Mouse (Mus musculus): ENCODE measurements around the gene Lhcgr. TPM values are rescaled to one million over a fixed set of nuclear protein-coding genes. Genes with fewer than 3 reads are reported as not detected.
A peak's percentile ranks its signal among the peaks of the same experiment; 100 is the strongest.
"Not testable (repeated sequence)": the region's sequence is repeated elsewhere in the genome, so short reads cannot be mapped to it uniquely, and the experiment has no call there.

The Lhcgr gene
- total RNA-seq (2017) = not detected in 2 replicates

DNA sequence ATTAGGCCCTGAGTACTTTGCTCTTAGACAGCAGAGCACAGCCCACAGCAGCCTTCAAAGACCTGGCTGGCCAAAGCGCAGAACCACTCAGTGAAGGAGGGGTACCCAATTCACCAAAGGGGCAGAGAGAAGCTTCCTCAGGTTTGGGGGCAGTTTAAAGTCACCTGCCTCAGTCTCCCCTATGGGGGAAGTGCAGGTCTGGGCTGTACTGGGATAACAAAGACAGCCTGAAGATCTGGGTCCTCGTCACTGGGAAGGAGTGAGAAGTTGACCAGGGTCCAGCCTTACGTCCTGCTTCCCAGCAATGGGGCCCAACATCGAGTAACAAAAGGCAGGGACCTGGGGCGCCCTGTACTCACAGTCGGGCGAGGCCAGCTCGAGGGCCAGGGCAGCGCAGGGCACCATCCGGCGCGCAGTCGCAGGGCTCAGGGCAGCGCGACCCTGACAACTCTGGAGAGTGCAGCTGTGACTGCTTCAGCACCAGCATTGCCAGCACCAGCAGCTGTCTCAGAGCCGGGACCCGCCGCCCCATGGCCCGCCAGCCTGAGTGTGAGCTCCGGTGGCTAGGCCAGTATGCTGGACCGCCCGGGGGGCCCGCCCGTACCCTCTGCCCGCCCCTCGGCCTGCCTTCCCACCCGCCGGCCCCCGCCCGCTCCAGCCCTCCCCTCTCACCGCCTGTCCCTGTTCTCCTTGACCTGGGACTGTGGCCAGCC is at the start of gene Lhcgr:
Gene Lhcgr, minus strand, starts transcription at position 551 of the 713 bp plus-strand sequence.
- ATAC-seq (ENCODE audit: extremely low read depth, insufficient number of reproducible peaks, low FRiP score, poor library complexity, severe bottlenecking) = no peak

DNA sequence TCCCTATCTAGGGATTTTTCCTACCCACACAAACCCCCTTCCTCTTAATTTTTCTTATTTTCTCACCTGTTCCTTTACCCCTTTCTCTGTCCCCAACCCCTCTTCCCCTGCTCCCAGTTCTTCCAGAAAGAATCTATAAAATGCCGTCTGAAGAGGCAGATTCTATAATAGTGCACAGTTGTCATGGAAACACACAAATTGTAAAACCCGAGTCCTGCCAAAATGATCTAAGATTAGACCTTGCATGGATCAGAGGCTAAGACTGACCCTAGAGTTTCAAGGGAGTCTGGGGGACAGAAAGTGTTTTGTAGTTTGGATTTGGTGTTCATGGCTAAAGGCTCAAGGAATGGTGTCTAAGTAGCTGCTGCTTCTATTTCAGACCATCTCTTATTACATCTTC is 25.8 kb upstream of the Lhcgr start:
- ATAC-seq (ENCODE audit: extremely low read depth, insufficient number of reproducible peaks, low FRiP score, poor library complexity, severe bottlenecking) = no peak

DNA sequence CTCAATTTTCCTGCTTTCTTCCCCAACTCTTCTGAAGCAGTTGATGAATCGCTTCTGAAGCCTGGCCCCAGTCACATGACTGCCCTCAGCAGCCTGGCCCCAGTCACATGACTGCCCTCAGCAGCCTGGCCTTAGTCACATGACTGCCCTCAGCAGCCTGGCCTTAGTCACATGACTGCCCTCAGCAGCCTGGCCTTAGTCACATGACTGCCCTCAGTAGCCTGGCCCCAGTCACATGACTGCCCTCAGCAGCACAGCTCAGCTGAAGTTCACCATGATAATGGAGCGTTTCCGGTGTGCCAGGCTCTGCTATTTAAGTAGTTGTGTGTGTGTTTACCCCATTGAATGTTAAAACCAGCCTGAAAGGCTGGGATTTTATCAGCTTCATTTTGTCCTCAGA is 21.2 kb upstream of the Lhcgr start:
- ATAC-seq (ENCODE audit: extremely low read depth, insufficient number of reproducible peaks, low FRiP score, poor library complexity, severe bottlenecking) = not testable (repeated sequence)

DNA sequence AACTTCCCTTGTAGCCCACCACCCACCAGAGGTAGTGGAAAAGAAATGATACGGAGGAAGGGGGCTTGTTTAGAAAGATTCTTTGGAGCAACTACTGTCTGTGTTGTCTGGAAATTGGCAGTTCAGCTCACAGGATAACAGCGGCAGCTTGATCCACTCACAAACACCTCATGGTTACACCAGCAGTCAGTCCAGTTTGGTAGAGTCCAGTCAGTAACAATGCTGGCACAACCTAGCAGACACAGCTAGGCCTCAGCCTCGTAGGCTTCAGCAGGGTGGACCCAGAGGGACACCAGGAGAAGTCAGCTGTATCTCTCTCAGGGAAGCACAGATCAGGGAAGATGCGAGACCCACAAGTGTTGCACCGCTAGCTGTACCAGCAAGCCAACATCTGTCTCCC is 19.0 kb upstream of the Lhcgr start:
- no peak for ATAC-seq (ENCODE audit: extremely low read depth, insufficient number of reproducible peaks, low FRiP score, poor library complexity, severe bottlenecking)

DNA sequence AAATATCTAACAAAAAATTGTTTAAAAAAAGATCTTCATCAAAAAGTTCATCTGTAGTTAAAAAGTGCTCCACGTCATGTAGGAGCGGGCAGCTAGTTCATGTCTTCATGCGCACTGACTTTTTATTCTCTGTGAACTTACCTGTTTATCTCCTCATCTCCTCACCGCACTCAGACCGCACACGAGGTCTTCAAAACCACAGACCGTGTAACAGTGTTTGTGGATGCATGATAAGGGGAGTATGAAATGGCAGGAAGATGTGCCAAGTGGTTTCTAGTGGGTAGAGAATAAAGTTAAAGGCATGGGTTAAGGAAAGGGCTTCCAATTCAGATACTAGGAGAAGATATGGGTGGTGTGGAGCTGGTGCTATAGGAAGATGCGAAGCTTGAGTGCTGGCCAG is 14.6 kb upstream of the Lhcgr start:
- no peak for ATAC-seq (ENCODE audit: extremely low read depth, insufficient number of reproducible peaks, low FRiP score, poor library complexity, severe bottlenecking)

DNA sequence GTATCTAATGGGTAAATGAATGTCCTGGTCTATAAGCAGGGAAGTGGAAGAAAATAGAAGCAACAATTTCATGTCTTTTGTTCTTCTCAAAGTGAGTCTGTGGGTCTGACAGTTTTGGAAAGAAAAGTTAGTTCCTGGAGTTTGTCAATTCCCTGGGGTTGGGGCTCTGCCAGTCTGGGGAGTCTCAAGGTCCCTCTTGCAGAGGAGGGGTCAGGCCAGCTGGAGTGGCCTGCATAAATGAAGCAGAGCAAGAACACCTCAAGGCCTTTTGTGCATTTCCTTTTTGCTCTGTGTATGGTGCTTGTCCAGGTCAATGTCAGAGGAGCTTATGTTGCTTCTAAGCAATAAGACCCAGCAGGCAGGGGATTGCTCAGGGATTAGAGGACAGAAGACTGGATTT is 11.7 kb upstream of the Lhcgr start:
- ATAC-seq (ENCODE audit: extremely low read depth, insufficient number of reproducible peaks, low FRiP score, poor library complexity, severe bottlenecking) = no peak

DNA sequence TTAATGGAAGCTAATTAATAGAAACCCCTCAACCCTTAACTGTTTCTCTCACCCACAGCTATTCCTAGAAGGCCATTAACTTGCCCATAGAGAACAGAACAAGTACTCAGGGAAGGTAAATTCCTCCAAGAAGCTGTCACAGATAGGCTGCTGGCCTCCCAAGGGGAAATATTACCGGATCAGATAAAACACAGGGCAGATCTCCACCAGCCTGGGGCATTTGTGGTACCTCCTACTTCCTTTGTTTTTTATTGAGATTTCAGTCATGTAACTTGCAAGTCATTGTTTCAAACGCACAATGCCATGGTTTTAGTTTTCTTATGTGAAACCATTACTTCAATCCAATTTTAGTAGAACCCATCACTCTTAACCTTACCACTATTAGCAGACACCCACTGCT is 1.1 kb downstream of the Lhcgr start:
- ATAC-seq (ENCODE audit: extremely low read depth, insufficient number of reproducible peaks, low FRiP score, poor library complexity, severe bottlenecking) = no peak

DNA sequence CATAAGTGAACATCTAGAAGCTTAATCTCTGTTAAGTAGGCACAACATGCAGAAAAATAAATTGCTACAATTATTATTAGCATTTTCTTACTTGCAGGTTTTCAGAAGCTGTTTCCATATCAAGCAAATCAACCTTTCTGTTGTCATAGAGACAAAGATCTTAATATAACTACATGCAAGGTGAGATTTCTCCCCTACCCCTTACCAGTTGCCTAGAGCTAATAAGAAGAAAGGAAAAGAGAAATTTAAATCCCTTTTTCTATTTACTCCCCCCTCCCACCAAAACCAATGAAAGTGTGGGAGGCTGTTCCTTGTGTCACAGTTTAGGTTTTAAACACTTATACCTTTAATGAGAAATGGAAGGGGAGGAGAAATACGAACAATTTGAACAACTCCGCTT is 3.4 kb downstream of the Lhcgr start:
- ATAC-seq (ENCODE audit: extremely low read depth, insufficient number of reproducible peaks, low FRiP score, poor library complexity, severe bottlenecking) = no peak

DNA sequence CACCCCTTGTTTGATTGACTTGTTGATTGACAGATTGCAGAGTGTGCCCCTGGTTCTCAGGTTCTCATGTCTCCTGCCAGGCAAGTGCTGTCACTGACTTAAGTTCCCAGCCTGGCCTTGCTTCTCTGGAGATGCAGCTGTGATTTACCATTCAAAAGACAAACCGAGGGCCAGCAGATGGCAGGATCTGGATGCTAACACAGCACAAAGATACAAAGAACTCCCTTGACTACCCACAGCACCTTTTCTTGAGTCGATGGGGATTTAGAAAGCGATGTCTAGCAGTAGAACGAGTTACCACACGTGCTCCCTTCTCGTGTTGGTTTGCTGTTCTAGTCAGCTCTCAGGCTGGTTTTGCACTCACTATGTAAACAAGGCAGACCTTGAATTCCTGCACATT is 4.9 kb downstream of the Lhcgr start:
- no peak for ATAC-seq (ENCODE audit: extremely low read depth, insufficient number of reproducible peaks, low FRiP score, poor library complexity, severe bottlenecking)

DNA sequence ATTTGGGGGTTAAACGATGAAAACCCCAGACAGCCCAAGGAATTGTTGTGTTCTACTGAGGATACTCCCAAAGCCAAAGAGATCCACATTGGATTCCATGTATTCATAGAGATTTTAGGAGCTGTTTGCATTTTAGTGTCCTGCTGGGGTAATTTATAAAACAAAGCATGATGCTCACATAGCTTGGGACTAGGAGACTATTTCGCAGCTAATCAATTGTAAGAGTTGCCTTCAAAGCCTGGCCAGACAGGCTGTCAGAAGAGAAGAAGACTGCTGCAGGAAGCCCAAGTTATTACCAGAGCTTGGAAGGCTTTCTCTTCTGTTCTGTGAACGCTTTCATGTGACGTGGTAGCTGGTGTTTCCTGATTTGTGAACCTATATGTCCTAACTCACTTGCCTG is 5.4 kb downstream of the Lhcgr start:
- ATAC-seq (ENCODE audit: extremely low read depth, insufficient number of reproducible peaks, low FRiP score, poor library complexity, severe bottlenecking) = no peak

DNA sequence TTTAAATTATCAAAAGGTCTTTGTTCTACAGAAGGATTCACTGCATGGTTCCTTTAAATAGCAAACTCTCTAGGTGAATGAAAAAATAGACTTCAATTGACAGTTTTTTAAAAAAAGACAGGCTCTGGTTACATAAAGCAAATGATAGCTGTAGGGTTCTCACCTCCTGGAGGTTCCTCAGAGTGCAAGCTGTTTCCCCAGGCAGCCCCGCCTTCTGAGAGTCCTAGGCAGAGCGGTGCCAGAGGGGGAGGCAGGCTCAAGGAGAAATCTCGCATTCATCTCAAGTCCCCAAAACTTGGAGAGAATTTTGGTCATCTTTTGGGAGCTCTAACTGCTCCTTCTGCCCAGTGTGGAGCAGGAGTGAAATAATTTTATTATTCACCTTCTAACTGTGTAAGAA is 12.6 kb downstream of the Lhcgr start:
- no peak for ATAC-seq (ENCODE audit: extremely low read depth, insufficient number of reproducible peaks, low FRiP score, poor library complexity, severe bottlenecking)

DNA sequence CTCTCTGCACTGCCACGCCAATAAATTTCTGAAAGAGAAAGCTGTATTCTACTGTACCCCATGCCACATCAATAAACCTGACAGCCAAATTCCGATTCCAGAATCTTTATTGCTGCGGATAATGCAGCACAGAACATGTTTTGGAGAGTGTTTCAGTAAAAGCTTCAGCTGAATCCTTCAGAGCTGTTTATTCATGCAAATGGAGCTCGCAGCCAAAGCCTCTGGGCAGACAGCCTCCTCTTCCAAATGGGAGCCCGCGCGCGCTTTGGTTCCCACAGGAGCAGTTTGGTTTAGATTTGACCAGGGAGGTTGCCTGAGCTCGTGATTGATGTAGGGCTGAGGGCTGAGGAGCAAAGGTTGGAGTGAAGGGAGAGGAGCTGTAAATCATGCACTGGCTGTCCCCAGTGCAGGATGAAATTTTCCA is 17.7 kb downstream of the Lhcgr start:
- ATAC-seq (ENCODE audit: extremely low read depth, insufficient number of reproducible peaks, low FRiP score, poor library complexity, severe bottlenecking) = no peak

DNA sequence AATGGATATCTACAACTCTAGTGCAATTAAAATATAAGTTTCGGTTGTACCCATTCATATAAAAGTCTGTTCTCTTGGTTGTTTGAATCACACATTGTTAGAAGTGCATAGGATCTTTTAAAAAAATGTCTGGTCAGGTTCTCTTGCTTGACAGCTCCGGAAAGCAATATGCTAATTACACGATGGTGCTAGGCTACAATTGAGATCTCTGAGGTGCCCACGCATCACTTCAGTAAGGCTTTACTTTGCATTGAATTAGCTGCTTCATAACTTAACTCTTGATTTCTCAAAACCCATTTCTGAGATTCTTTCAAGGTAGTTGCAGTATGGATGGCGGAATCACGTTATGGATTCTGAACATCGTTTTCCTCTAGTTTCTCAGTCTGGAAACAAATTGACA is 21.7 kb downstream of the Lhcgr start:
- no peak for ATAC-seq (ENCODE audit: extremely low read depth, insufficient number of reproducible peaks, low FRiP score, poor library complexity, severe bottlenecking)

DNA sequence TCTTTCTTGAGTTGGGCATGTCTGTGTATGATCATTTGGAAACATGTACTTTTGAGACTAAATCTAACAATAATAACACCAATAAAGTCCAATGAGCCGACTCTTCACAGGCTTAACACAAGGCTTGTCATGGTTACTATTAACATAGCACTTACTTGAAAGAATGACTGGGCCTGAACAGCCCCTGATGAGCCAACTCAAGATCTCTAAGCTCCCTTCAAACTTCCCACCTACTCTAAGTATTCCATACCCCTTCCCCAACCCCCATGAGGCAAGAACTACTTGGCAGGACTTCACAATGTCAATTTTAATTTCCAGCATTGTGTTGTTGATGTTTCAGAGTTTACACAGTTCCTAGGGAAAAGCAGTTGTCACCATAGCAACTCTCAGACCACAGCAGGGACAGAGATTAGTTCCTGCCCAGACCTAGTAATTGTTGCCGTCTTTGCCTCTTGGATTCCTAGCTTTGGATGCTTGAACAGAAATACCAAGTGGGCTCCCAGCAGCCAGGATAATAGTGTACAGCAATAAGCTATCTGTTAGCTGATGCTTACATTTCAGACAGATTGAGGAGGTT is 22.4 kb downstream of the Lhcgr start:
- no peak for ATAC-seq (ENCODE audit: extremely low read depth, insufficient number of reproducible peaks, low FRiP score, poor library complexity, severe bottlenecking)

DNA sequence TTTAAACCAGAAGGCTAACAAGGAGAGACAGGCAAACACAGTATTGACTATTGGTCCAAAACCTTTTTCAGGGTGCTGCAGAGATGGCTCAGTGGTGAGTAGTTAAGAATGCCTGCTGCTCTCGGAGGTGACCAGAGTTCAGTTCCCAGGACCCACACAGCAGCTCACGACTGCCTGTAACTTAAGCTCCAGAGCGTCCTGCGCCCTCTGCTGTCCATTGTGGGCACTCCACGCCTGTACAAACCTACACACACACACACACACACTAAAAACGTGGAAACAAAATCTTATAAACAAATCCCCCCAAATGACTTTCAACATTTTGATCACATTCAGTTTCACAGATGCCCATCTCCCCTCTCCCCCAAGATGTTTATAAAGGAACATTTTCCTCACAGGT is 24.9 kb downstream of the Lhcgr start:
- no peak for ATAC-seq (ENCODE audit: extremely low read depth, insufficient number of reproducible peaks, low FRiP score, poor library complexity, severe bottlenecking)

DNA sequence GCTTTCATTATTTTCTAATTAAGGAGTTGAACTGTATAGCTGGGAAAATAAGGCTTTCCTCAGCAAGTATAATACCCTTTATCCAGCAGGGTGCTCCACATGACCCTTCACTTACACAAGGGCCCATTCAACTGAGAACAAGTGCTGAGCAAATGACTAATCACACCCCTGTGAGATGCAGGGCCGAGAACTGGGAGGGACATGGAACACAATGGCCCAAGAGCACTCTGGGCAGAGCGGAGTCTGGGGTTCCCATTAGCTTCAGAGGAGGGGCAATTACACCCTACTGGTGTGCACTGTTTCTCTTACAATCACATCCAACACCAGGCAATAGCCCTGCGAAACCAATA is 27.7 kb downstream of the Lhcgr start:
- ATAC-seq (ENCODE audit: extremely low read depth, insufficient number of reproducible peaks, low FRiP score, poor library complexity, severe bottlenecking) = no peak

DNA sequence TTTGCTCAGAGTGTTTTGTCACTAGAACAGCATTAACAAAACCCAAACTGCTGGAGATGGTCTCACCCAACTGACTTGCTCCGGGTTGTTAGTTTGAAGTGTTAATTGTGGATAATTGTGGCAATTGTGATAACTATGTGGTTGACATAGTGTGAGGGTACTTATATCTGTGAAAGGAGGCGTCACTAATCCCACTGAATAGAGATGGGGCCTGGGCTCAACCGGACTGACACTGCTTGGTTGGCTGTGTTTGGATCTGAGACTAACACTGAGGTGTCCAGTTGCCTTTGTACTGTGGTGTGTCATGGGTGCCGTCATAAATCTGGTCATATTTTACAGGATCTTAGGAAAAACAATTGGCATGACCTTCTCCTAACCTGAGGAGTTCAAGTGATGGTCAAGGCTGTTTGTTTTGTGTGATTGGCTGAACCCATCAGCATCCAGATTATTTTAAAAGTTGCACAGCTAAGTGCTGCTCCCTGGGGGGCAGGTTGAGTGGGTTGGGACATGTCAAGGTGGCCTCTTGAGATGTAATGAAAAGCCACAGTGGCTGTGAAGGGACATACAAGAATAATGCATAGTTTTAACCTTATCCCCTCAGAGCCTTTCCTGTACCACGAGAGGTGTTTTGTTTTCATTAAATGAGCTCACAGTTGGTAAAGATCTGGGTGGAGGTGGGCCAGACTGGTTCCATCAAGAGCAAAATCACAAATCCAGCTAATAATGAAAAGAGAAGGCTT is 28.2 kb downstream of the Lhcgr start:
- no peak for ATAC-seq (ENCODE audit: extremely low read depth, insufficient number of reproducible peaks, low FRiP score, poor library complexity, severe bottlenecking)

DNA sequence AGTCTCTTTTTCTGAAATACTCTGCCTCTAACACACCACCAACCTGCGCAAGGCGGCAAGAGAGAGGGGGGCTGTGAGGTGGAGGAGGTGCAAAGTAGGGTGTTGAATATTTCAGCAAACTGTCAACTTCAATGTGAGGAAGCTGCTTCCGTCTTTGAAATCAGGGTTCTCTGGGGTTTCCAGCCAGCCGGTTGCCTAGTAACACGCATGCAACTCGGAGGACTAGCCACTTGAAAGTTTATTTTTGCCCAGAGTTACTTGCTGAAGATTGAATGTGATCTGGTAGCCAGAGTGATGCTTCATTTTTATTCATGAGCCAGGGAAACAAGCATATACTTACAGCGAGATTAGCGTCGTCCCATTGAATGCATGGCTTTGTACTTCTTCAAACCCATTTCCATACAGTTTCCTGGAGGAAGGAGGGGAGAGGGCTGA is 33.8 kb downstream of the Lhcgr start:
- peak; percentile 21; the same call in 1 of the 2 replicates for ATAC-seq (ENCODE audit: extremely low read depth, insufficient number of reproducible peaks, low FRiP score, poor library complexity, severe bottlenecking)

DNA sequence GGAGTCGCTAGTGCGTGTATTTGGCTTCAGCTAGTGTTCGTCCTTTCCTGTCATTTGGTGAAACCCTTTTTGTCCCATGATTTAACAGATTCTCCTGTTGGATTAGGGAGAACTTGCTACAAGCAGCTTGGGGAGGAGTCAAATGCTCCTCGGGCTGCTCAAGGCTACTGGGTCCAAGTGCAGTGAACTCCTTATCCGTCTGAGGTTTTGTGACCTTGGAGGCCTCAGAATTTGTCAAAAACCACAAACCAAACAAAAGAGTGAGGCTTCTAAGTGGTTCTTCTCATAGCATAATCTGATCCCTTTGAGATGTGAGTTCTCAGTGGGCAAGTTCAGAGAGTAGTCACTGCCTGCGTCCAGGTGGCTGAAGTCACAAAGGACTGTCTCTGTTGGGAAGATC is 36.0 kb downstream of the Lhcgr start:
- no peak for ATAC-seq (ENCODE audit: extremely low read depth, insufficient number of reproducible peaks, low FRiP score, poor library complexity, severe bottlenecking)

DNA sequence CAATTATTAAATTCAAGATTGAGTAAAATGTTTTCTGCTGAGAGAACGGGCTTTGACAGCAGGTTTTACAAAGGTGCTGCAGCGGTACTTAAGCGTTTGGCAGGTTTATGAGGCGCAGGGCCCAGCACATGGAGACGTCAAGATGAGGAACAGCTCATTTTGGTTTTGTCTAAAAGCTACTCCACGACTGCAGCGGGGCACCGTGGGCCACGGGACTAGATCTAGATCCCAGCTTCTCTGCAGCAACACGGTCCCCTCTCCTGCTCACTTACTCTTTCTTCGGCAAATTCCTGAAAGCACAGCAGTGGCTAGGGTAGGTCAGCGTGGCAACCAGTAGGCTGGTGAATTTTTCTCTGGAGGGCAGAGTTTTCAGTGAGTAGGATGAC is 38.3 kb downstream of the Lhcgr start:
- no peak for ATAC-seq (ENCODE audit: extremely low read depth, insufficient number of reproducible peaks, low FRiP score, poor library complexity, severe bottlenecking)

Measured in neutrophil, adult 5-6 weeks (primary cell).